Mouse (Mus musculus): ENCODE results near the gene Washc3. TPM values are rescaled to one million over a fixed set of nuclear protein-coding genes. Genes with fewer than 3 reads are reported as not detected.

Gene Washc3
- polyA plus RNA-seq, 1 experiment, result 23.3 TPM

- Histone ChIP-seq H3K27ac (ENCODE audit: control insufficient read depth, insufficient read depth, low read depth, low read length, poor library complexity) (no peak overlapping the region), H3K4me1 (ENCODE audit: control insufficient read depth, insufficient read depth, low read length) (no peaks in the 10 kb centered on the region; the same call in 1 of the 2 replicates), H3K4me3 (replicated peaks; ENCODE audit: control insufficient read depth, low read depth, low read length) (no peak overlapping the region)
- TF ChIP-seq POLR2A (IDR thresholded peaks at IDR 0.05; ENCODE audit: borderline replicate concordance, control insufficient read depth, low read depth, low read length) (no peak), CTCF (IDR thresholded peaks at IDR 0.05; ENCODE audit: control insufficient read depth, insufficient read depth, low read length) (no peak)
- 20% methylated on average over 8 of the region's 8 CpGs for WGBS
Observed at GRCm38 (mm10) chr10:88202581-88202980, 1.7 kb downstream of the Washc3 start.

GRCm38 (mm10) chr10:88203236-88203635 is 2.3 kb downstream of the Washc3 start:
- TF ChIP-seq CTCF (IDR thresholded peaks at IDR 0.05; ENCODE audit: control insufficient read depth, insufficient read depth, low read length) (no peak), POLR2A (IDR thresholded peaks at IDR 0.05; ENCODE audit: borderline replicate concordance, control insufficient read depth, low read depth, low read length) (no peak)
- Histone ChIP-seq H3K27ac (ENCODE audit: control insufficient read depth, insufficient read depth, low read depth, low read length, poor library complexity) (no peak overlapping the region), H3K4me1 (ENCODE audit: control insufficient read depth, insufficient read depth, low read length) (no peaks in the 10 kb centered on the region; the same call in 1 of the 2 replicates), H3K4me3 (replicated peaks; ENCODE audit: control insufficient read depth, low read depth, low read length) (no peak overlapping the region)
- 92% methylated on average over 6 of the region's 6 CpGs for WGBS

- TF ChIP-seq POLR2A (IDR thresholded peaks at IDR 0.05; ENCODE audit: borderline replicate concordance, control insufficient read depth, low read depth, low read length) (no peak), CTCF (IDR thresholded peaks at IDR 0.05; ENCODE audit: control insufficient read depth, insufficient read depth, low read length) (no peak)
- no peaks in the 10 kb centered on the region for H3K4me1 ChIP-seq (ENCODE audit: control insufficient read depth, insufficient read depth, low read length)
- H3K4me3 ChIP-seq (replicated peaks; ENCODE audit: control insufficient read depth, low read depth, low read length), result no peak overlapping the region
- no peak overlapping the region for H3K27ac ChIP-seq (ENCODE audit: control insufficient read depth, insufficient read depth, low read depth, low read length, poor library complexity)
- 74% methylated on average over 5 of the region's 5 CpGs for WGBS
Observed at GRCm38 (mm10) chr10:88212644-88213043, 11.8 kb downstream of the Washc3 start.

- no peak overlapping the region for H3K4me3 ChIP-seq (replicated peaks; ENCODE audit: control insufficient read depth, low read depth, low read length)
- H3K4me1 ChIP-seq (ENCODE audit: control insufficient read depth, insufficient read depth, low read length), result no peaks in the 10 kb centered on the region
- TF ChIP-seq POLR2A (IDR thresholded peaks at IDR 0.05; ENCODE audit: borderline replicate concordance, control insufficient read depth, low read depth, low read length) (no peak), CTCF (IDR thresholded peaks at IDR 0.05; ENCODE audit: control insufficient read depth, insufficient read depth, low read length) (no peak)
- no peak overlapping the region for H3K27ac ChIP-seq (ENCODE audit: control insufficient read depth, insufficient read depth, low read depth, low read length, poor library complexity)
- 91% methylated on average over 20 of the region's 20 CpGs for WGBS
Observed at GRCm38 (mm10) chr10:88214800-88215514, 14.1 kb downstream of the Washc3 start.

DNA sequence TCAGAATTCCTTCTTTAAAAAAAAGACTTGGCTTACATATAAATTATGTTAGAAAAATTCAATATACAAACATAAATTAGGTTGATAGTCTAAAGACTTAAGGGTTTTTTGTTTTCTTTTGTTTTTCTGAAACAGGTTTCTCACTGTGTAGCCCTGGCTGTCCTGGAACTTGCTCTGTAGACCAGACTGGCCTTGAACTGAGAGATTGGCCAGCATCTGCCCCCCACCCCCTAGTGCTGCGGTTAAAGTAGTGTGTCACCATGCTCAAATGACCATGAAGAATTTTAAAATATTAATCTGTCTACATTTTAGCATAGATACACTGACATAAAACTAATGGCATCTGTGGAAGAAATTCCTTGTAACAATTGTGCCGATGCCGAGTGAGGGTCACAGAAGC is 17.3 kb downstream of the Washc3 start:
- Histone ChIP-seq H3K4me3 (replicated peaks; ENCODE audit: control insufficient read depth, low read depth, low read length) (no peak overlapping the region), H3K4me1 (ENCODE audit: control insufficient read depth, insufficient read depth, low read length) (no peaks in the 10 kb centered on the region), H3K27ac (ENCODE audit: control insufficient read depth, insufficient read depth, low read depth, low read length, poor library complexity) (no peak overlapping the region)
- WGBS, result 92% methylated on average over 3 of the region's 3 CpGs
- TF ChIP-seq CTCF (IDR thresholded peaks at IDR 0.05; ENCODE audit: control insufficient read depth, insufficient read depth, low read length) (no peak), POLR2A (IDR thresholded peaks at IDR 0.05; ENCODE audit: borderline replicate concordance, control insufficient read depth, low read depth, low read length) (no peak)

GRCm38 (mm10) chr10:88221718-88222117 is 20.8 kb downstream of the Washc3 start:
- TF ChIP-seq POLR2A (IDR thresholded peaks at IDR 0.05; ENCODE audit: borderline replicate concordance, control insufficient read depth, low read depth, low read length) (no peak), CTCF (IDR thresholded peaks at IDR 0.05; ENCODE audit: control insufficient read depth, insufficient read depth, low read length) (no peak)
- WGBS, result 94% methylated on average over 5 of the region's 5 CpGs
- Histone ChIP-seq H3K4me1 (ENCODE audit: control insufficient read depth, insufficient read depth, low read length) (no peaks in the 10 kb centered on the region), H3K27ac (ENCODE audit: control insufficient read depth, insufficient read depth, low read depth, low read length, poor library complexity) (no peak overlapping the region), H3K4me3 (replicated peaks; ENCODE audit: control insufficient read depth, low read depth, low read length) (no peak overlapping the region)

- Histone ChIP-seq H3K4me1 (ENCODE audit: control insufficient read depth, insufficient read depth, low read length) (no peaks in the 10 kb centered on the region; the same call in 1 of the 2 replicates), H3K27ac (ENCODE audit: control insufficient read depth, insufficient read depth, low read depth, low read length, poor library complexity) (no peak overlapping the region), H3K4me3 (replicated peaks; ENCODE audit: control insufficient read depth, low read depth, low read length) (no peak overlapping the region)
- no peak for TF ChIP-seq POLR2A (IDR thresholded peaks at IDR 0.05; ENCODE audit: borderline replicate concordance, control insufficient read depth, low read depth, low read length)
- no peak for TF ChIP-seq CTCF (IDR thresholded peaks at IDR 0.05; ENCODE audit: control insufficient read depth, insufficient read depth, low read length)
- WGBS, result 87% methylated on average over 5 of the region's 5 CpGs
Observed at GRCm38 (mm10) chr10:88225421-88225820, 24.5 kb downstream of the Washc3 start.

DNA sequence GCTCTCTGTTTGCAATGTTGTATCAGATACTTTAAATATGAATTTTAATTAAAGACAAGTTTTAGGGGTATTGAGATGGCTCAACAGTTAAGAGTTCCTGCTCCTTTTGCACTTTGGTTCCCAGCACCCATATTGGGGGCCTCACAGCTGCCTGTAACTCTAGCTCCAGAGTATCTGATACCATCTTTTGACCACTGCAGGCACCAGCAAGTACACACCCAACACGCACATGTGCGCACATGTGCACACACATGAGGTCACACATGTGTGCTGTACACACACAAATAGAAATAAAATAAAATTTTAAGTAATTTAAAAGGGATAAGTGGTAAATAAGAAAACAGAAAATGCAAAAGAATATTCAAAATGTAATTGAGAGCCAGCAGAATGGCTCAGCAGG is 27.1 kb downstream of the Washc3 start:
- Histone ChIP-seq H3K27ac (ENCODE audit: control insufficient read depth, insufficient read depth, low read depth, low read length, poor library complexity) (no peak overlapping the region), H3K4me1 (ENCODE audit: control insufficient read depth, insufficient read depth, low read length) (no peaks in the 10 kb centered on the region; the same call in 1 of the 2 replicates), H3K4me3 (replicated peaks; ENCODE audit: control insufficient read depth, low read depth, low read length) (no peak overlapping the region)
- whole genome bisulfite sequencing, result 80% methylated on average over 2 of the region's 2 CpGs
- TF ChIP-seq CTCF (IDR thresholded peaks at IDR 0.05; ENCODE audit: control insufficient read depth, insufficient read depth, low read length) (no peak), POLR2A (IDR thresholded peaks at IDR 0.05; ENCODE audit: borderline replicate concordance, control insufficient read depth, low read depth, low read length) (no peak)

All from bone marrow, adult 2 months (tissue).